Mouse (Mus musculus) embryonic facial prominence, embryonic 14.5 days (tissue): ENCODE data around the gene Efemp2. TPM values are rescaled to one million over a fixed set of nuclear protein-coding genes. Genes with fewer than 3 reads are reported as not detected.

ENCODE experiments used
- ATAC-seq: fragments of 200-750 bp; cut with Nextera tagmentation; 2 replicates; pipeline ENCODE4 v1.8.0; 2017; ENCODE audit warnings: low read depth, moderate number of reproducible peaks, moderate TSS enrichment
- DNase-seq: peaks from one replicate; pipeline ENCODE4 v3.0.0-alpha.2; 2015; ENCODE audit warnings: low spot score
- H3K27ac ChIP-seq: fragments of 300-500 bp; sonication (generic); replicated peaks from 2 replicates; pipeline ENCODE4 v1.5.1; 2014; ENCODE audit warnings: low read depth, mild to moderate bottlenecking, low read length, moderate library complexity
- H3K27me3 ChIP-seq: fragments of 300-500 bp; sonication (generic); replicated peaks from 2 replicates; pipeline ENCODE4 v1.6.1; 2014; ENCODE audit warnings: low read length; ENCODE audit not compliant: control insufficient read depth, insufficient read depth
- H3K36me3 ChIP-seq: fragments of 300-500 bp; sonication (generic); 2 replicates; pipeline ENCODE4 v1.6.1; 2014; ENCODE audit warnings: low read length, mixed read lengths; ENCODE audit not compliant: control insufficient read depth, insufficient read depth
- H3K4me1 ChIP-seq: fragments of 300-500 bp; sonication (generic); 2 replicates; pipeline ENCODE4 v1.6.1; 2014; ENCODE audit warnings: antibody characterized with exemption, low read length; ENCODE audit not compliant: control insufficient read depth, insufficient read depth
- H3K4me2 ChIP-seq: fragments of 300-500 bp; sonication (generic); 2 replicates; pipeline ENCODE4 v1.6.1; 2014; ENCODE audit warnings: low read depth, mild to moderate bottlenecking, low read length, moderate library complexity, mixed read lengths
- H3K4me3 ChIP-seq: fragments of 300-500 bp; sonication (generic); 2 replicates; pipeline ENCODE4 v1.5.1; 2014; ENCODE audit warnings: low read depth, mild to moderate bottlenecking, low read length
- H3K9ac ChIP-seq: fragments of 300-500 bp; sonication (generic); 2 replicates; pipeline ENCODE4 v1.6.1; 2014; ENCODE audit warnings: low read depth, mild to moderate bottlenecking, low read length, moderate library complexity, mixed read lengths
- H3K9me3 ChIP-seq: fragments of 300-500 bp; sonication (generic); 2 replicates; pipeline ENCODE4 v1.6.1; 2016; ENCODE audit warnings: low read length; ENCODE audit not compliant: control insufficient read depth
- WGBS: fragments of 180-500 bp; shearing (Covaris S2); extraction: QIAGEN DNeasy Blood & Tissue Kit; methylation state at CpG from one replicate; pipeline ENCODE4 v1.1.7; 2014; 5-methylcytosine and 5-hydroxymethylcytosine counted together
- polyA plus RNA-seq: library from polyadenylated mRNA; unstranded; fragments of >200 nt; fragmentation: Nextera tagmentation; extraction: Ambion mirVana; gene quantifications from 2 replicates; pipeline ENCODE4 v1.2.1, GENCODE M21; 2014

Efemp2 gene
- polyA plus RNA-seq, 1 experiment from 2014 or later = 175 TPM

DNA sequence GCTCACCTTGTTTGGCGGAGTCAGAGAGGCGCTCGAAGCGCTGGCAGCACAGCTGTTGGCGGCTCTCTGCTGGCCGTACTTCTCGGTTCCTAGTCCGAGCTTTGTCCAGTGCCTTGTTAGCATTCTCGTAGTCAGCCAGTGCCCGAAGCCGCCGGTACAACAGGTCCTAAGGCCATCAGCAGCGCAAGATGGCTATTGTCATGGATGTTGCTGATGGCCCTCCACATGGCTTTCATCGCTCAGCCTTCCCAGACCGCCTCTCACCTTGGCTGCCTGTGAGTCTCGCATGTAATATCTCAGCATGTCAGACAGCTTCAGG, 22.3 kb downstream of the Efemp2 start:
- no peaks in the 10 kb centered on the region for H3K9me3 ChIP-seq
- H3K27ac ChIP-seq = no peak overlapping the region
- DNase-seq = no peak
- H3K36me3 ChIP-seq = peaks cover 59% of the 10 kb centered on the region
- no peak overlapping the region for H3K4me2 ChIP-seq
- H3K4me3 ChIP-seq = no peak overlapping the region
- ATAC-seq = no peak
- H3K9ac ChIP-seq = no peak overlapping the region
- WGBS = 89% methylated on average over 10 of the region's 16 CpGs
- H3K4me1 ChIP-seq = no peaks in the 10 kb centered on the region; the same call in 1 of the 2 replicates
- H3K27me3 ChIP-seq = no peaks in the 10 kb centered on the region

DNA sequence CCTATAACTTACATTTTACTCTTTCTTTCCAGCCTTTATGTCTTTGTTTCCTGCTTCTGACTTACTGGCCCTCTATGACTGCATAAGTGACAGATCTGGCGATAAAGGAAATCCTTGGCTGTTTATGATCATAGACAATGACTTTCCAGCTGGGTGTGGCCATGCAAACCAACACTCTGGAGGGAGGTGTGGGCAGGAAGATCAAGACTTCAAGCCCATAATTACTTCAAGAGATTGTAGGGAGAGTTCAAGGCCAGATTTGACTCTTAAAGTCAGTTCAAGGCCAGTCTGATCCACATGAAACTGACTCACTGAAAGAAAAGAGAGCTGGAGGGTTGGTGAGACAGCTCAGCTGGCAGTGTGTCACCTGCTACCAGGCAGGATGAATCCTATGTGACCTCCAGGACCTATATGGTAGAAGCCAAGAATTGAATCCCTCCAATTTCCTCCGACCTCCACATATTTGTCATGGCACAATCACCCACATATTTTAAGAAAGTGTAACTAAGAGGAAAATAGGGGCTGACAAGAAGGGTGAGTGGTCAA, 26.6 kb downstream of the Efemp2 start:
- Histone ChIP-seq H3K9ac (no peak overlapping the region), H3K4me3 (no peak overlapping the region), H3K27ac (no peak overlapping the region), H3K4me1 (no peaks in the 10 kb centered on the region), H3K9me3 (no peaks in the 10 kb centered on the region), H3K4me2 (no peak overlapping the region), H3K27me3 (no peaks in the 10 kb centered on the region), H3K36me3 (peaks cover 34% of the 10 kb centered on the region)
- 86% methylated on average over 2 of the region's 2 CpGs for WGBS
- DNase-seq = no peak
- no peak for ATAC-seq

DNA sequence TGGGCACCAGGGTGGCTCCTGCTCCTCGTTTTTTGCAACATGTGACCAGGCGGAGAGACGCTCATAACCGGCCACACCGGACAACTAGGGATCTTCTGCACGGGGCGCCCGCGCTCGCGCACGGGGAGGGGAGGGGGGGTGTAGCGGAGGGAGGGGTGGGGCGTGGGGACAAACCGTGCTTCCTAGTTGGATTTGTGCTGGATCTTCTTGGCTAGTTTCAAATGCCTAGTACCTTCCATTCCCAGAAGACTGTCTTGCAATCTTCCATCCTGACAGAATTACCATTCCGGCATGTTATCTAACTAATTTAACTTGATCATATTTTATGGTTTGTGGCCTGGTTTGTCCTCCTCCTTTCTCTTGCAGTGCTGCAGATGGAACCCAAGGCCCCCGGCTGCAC, 29.9 kb downstream of the Efemp2 start, which contains the start of gene 1700020D05Rik:
Gene 1700020D05Rik, minus strand, starts transcription at position 101 of the 400 bp plus-strand sequence.
- Histone ChIP-seq H3K36me3 (0 out of 2 replicates have a peak, but pooled peaks cover 6% of the 10 kb centered on the region), H3K27ac (no peak within 1 kb of the TSS), H3K27me3 (no peaks in the 10 kb centered on the region), H3K9me3 (peaks cover 4% of the 10 kb centered on the region), H3K9ac (no peak within 1 kb of the TSS), H3K4me1 (no peaks in the 10 kb centered on the region), H3K4me2 (no peak within 1 kb of the TSS), H3K4me3 (no peak within 1 kb of the TSS)
- DNase-seq (no peak), ATAC-seq (no peak)
- 73% methylated on average over 13 of the region's 17 CpGs for WGBS

DNA sequence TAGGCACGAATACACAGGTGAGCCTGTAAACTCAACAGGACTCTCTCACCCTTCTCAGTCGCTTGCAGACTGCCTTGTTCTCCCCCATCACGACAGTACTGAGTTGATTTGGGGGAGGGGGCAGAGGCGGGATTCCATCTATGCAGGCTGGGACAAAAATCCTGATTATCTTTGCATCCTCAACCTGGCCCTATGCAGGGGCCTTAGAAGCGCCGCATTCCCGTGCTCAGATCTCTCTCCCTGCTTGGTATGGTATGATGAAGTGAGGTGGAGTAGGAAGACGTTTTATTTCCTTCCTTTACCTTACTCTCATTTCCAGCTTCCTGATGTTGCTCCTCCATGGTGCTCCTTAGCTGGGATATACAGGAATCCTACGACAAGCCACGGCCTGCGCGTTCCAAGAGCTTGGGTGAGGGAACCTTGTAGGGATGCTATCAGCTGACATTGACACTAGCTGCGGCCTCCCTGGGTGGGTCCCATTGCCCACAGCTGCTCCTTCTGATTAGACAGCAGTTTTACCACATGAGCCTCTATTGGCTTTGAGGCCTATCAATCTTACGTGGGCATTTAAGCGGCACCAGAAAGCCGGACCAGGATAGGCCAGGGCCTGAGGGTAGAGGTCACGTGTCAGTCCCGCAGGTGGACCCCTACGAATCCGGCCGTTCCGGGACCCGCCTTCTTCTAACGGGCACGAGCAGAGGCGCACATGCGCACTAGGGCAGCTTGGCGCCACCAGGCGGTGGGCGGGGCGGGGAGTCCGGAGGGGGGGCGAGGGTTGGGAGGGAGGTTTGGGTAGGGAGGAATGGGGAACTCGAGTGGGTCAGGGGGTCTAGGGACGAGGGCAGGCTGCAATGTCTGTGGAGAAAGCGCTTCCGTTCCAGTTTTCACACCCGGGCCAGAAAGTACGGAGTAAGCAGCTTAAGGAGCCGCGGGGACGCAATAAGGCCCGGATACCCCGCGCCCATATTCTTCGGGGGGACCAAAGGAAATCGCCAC, 36.6 kb downstream of the Efemp2 start, which contains the start of gene Snx32:
Gene Snx32, minus strand, starts transcription at position 508 of the 996 bp plus-strand sequence.
- H3K4me2 ChIP-seq = peak within 1 kb of the TSS; percentile 80
- peak within 1 kb of the TSS; percentile 65 for H3K9ac ChIP-seq
- no peaks in the 10 kb centered on the region for H3K36me3 ChIP-seq
- no peaks in the 10 kb centered on the region for H3K27me3 ChIP-seq
- H3K4me3 ChIP-seq = peak within 1 kb of the TSS; percentile 48
- ATAC-seq (peak; percentile 99), DNase-seq (peak; percentile 99)
- H3K9me3 ChIP-seq = peaks cover 11% of the 10 kb centered on the region
- H3K27ac ChIP-seq = no peak within 1 kb of the TSS
- WGBS = 4% methylated on average over 45 of the region's 47 CpGs
- H3K4me1 ChIP-seq = 0 out of 2 replicates have a peak, but pooled peaks cover 6% of the 10 kb centered on the region

DNA sequence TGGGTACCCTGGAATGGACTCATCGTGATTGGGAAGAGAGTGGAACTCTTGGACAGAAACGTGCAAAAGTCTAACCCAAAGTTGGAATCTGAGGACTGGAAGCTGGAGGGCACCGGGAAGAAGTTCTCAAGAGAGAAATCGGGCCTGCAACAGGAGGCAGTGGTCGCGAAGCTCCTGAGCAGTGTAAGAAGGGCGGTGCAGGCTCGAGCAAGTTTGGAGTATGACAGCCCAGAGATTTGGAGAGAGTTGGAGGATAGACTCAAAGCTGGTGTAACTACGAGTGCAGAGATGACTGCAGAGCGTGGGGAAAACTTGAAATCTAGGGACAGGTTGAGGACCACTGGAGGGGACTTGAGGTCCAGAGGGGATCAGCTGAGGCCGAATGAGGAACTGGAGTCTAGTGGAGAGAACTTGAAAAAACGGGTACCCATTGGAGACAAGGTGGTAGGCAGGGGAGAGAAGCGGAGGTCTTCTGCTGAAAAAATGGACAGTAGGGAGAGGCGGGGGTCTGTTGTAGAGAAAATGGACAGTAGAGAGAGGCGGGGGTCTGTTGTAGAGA, 37.4 kb downstream of the Efemp2 start:
- Histone ChIP-seq H3K4me1 (0 out of 2 replicates have a peak, but pooled peaks cover 6% of the 10 kb centered on the region), H3K9ac (peak overlapping the region; percentile 65), H3K9me3 (peaks cover 11% of the 10 kb centered on the region), H3K36me3 (no peaks in the 10 kb centered on the region), H3K27me3 (no peaks in the 10 kb centered on the region), H3K4me3 (peak overlapping the region; percentile 48), H3K4me2 (peak overlapping the region; percentile 80), H3K27ac (no peak overlapping the region)
- DNase-seq = no peak
- 53% methylated on average over 15 of the region's 15 CpGs for WGBS
- no peak for ATAC-seq

DNA sequence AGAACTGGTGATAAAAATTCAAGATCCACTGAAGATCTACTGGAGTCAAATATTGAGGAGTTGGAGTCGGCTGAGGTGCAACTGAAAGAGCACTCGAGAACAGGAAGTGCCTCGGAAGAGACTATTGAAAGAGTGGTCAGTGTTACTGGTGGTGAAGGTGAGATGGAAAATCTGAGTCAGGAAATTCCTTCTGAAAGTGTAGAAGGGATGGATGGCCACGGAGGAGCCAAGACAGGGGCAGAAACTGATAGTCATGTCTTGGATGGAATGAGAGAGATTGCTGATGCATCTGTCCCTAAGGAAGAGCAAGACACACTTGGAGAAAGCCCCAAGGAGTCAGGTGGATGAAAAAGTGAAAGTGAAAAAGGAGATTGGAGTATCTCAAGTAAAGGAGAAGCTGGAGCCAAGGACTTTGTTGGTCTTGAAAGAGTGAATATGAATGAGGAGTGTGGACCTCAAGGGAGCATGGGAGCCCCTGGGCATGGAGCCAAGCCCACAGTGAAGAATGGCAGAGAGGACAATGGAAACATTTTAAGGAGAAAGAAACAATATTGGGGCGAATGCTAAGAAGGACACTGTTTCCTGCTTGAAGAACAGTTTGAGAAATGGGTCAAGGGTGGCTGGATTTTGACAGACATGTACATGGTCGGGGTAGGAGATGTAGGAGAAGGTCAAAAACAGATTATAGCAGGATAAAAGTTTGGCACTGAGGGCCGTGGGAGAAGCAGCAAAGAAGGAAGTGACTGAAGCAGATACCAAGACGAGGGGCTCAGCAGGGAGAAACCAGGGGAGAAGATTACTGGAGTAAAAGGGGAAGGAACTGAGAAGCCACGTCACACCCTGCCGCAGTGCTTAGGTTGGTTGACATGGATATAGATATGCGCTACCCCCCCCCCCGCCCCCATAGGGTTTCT, 38.6 kb downstream of the Efemp2 start:
- H3K27ac ChIP-seq = no peak overlapping the region
- no peak overlapping the region for H3K9ac ChIP-seq
- 0 out of 2 replicates have a peak, but pooled peaks cover 6% of the 10 kb centered on the region for H3K4me1 ChIP-seq
- H3K4me2 ChIP-seq = no peak overlapping the region
- no peaks in the 10 kb centered on the region for H3K36me3 ChIP-seq
- 87% methylated on average over 11 of the region's 12 CpGs for WGBS
- H3K27me3 ChIP-seq = no peaks in the 10 kb centered on the region
- no peak overlapping the region for H3K4me3 ChIP-seq
- peaks cover 11% of the 10 kb centered on the region for H3K9me3 ChIP-seq
- ATAC-seq (no peak), DNase-seq (no peak)

DNA sequence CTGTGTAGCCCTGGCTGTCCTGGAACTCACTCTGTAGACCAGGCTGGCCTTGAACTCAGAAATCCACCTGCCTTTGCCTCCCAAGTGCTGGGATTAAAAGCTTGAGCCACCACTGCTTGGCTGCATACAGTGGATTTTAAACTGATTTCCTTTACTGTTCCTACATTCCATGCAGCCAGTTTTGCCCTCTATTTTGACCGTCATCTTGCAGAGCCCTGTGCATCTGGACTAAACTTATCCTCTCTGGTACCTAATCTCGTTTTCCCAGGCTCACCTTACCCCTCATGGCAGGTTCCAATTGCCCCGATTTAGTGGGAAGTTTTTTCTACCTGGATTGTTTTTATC, 39.2 kb downstream of the Efemp2 start:
- Histone ChIP-seq H3K4me3 (no peak overlapping the region), H3K4me1 (0 out of 2 replicates have a peak, but pooled peaks cover 6% of the 10 kb centered on the region), H3K36me3 (no peaks in the 10 kb centered on the region), H3K4me2 (no peak overlapping the region), H3K27me3 (no peaks in the 10 kb centered on the region), H3K9me3 (peaks cover 11% of the 10 kb centered on the region), H3K27ac (no peak overlapping the region), H3K9ac (no peak overlapping the region)
- WGBS = 81% methylated on average over 3 of the region's 3 CpGs
- ATAC-seq = no peak
- DNase-seq = no peak
